Mouse (Mus musculus) bone marrow macrophage, adult 2 months (primary cell): Measurements from ENCODE around the gene Scnm1. TPM values are rescaled to one million over a fixed set of nuclear protein-coding genes. Genes with fewer than 3 reads are reported as not detected.
A peak's percentile ranks its signal among the peaks of the same experiment; 100 is the strongest.

ENCODE experiments used
- H3K27ac ChIP-seq: 2 replicates; pipeline ENCODE4 v1.5.1; 2012; ENCODE audit warnings: low read depth, low read length; ENCODE audit not compliant: insufficient read depth
- H3K4me1 ChIP-seq: 2 replicates; pipeline ENCODE4 v1.6.1; 2012; ENCODE audit warnings: low read length; ENCODE audit not compliant: control insufficient read depth, insufficient read depth
- H3K4me3 ChIP-seq: 2 replicates; pipeline ENCODE4 v1.5.1; 2012; ENCODE audit warnings: mild to moderate bottlenecking, low read length, moderate library complexity; ENCODE audit not compliant: insufficient read depth
- CTCF ChIP-seq: IDR thresholded peaks from 2 replicates; pipeline ENCODE4 v1.5.1; 2012; ENCODE audit warnings: low read depth, mild to moderate bottlenecking, low read length, moderate library complexity
- POLR2A ChIP-seq: IDR thresholded peaks from 2 replicates; pipeline ENCODE4 v1.6.1; 2012; ENCODE audit warnings: mild to moderate bottlenecking, low read depth, low read length, borderline replicate concordance
- polyA plus RNA-seq: library from polyadenylated mRNA; stranded (reverse); fragments of >200 nt; gene quantifications from 2 replicates; pipeline ENCODE4 v1.2.4, GENCODE M21; 2012; ENCODE audit not compliant: missing spikeins, insufficient read depth, insufficient read length

Gene Scnm1
- polyA plus RNA-seq, 1 experiment, result 88.6 TPM

DNA sequence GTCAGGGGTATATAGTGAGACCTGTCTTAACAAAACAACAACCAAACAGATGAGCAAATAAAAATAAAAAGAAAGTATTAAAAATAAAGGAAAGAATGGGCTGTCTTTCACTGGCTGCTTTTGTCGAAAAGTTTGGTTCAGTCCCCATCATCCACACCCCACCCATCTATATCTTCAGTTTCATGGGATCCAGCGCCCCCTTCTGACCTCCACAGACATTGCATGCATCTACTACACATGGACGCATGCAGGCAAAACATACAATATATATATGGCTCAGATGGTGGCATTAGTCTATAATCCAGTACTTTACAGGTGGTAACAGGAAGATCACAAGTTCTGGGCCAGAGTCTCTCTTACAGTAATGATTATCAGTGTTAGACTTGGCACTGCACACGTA, 20.1 kb upstream of the Scnm1 start:
- no peak overlapping the region for H3K4me3 ChIP-seq
- no peaks in the 10 kb centered on the region for H3K4me1 ChIP-seq
- no peak for TF ChIP-seq POLR2A
- peak; percentile 42; the same call in 1 of the 2 replicates for TF ChIP-seq CTCF
- no peak overlapping the region for H3K27ac ChIP-seq

DNA sequence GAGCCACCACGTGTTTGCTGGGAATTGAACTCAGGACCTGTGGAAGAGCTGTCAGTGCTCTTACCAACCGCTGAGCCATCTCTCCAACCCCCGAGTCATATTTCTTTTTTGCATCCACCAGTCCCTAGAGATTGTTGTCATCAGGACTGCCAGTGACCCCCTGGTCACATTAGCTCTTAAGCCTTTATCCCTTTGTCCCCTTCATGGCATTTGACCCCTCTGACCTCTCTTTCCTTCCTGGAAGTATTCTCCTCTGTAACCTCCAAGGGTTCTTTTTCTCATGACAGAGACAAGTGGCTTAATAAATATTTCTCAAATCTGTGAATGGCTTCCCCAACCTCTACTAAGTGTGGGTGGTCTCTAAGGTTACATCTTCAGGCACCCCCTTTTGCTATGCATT, 14.1 kb upstream of the Scnm1 start:
- Histone ChIP-seq H3K27ac (no peak overlapping the region), H3K4me3 (no peak overlapping the region), H3K4me1 (no peaks in the 10 kb centered on the region)
- no peak for TF ChIP-seq CTCF
- TF ChIP-seq POLR2A, result no peak

DNA sequence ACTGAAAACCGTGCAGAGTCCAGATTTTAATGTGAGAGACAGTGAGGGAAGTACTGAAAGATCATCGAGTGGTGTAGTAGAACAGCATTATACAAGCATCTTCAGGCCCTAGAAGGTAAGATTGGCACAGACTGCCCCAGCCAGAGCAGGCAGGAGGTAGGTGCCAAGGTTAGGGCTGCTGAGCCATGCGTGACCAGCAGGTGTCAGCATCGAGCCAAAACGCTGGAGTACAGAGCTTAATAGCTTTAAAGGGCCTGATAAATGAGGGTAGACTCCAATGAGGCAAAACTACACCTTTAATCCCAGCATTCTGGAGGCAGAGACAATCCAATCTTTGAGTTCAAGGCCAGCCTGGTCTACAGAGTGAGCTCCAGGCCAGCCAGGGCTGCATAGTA, 8.8 kb upstream of the Scnm1 start:
- TF ChIP-seq CTCF (peak; percentile 94), POLR2A (no peak)
- H3K27ac ChIP-seq, result 0 out of 2 replicates have a peak overlapping the region, but pooled peaks have one; percentile 10
- peaks cover 15% of the 10 kb centered on the region for H3K4me1 ChIP-seq
- H3K4me3 ChIP-seq, result peak overlapping the region; percentile 64

DNA sequence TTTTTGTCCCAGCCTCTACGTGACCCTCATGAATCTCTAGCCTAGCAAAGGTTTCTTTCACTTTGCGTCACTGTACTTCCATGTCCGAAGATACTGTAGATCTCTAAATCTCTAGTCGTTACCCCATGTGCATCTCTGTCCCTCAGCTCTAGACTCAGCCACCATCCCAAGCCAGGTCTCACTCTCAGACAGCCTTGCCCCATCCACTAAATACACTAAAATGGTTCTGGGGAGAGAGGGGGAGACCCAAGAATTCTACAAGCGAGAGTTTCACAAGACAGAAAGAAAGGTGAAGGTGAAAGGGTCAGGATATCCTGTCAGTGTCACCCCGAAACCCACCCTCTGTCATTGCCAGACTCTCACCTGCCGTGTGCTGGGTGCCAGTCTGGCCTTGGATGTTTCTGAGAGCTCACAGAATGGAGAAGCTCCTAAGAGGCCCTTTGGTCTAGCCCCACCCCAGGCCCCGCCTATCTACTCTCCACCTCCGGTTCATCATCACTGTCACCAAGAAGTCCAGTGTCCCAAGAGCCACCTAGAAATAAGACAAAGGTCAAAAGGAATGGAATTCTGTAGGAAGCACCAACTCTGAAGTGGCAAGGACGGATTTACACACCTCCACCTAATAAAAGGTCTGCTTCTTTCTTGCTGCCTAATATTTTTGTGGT, 8.3 kb upstream of the Scnm1 start, which contains the start of gene Tnfaip8l2:
Tnfaip8l2 (minus strand) TSS at position 409 of the 665 bp plus-strand sequence.
- TF ChIP-seq CTCF (no peak), POLR2A (peak; percentile 77; the same call in 1 of the 2 replicates)
- H3K4me1 ChIP-seq, result peaks cover 15% of the 10 kb centered on the region
- H3K4me3 ChIP-seq, result peak within 1 kb of the TSS; percentile 64
- peak within 1 kb of the TSS; percentile 93 for H3K27ac ChIP-seq

DNA sequence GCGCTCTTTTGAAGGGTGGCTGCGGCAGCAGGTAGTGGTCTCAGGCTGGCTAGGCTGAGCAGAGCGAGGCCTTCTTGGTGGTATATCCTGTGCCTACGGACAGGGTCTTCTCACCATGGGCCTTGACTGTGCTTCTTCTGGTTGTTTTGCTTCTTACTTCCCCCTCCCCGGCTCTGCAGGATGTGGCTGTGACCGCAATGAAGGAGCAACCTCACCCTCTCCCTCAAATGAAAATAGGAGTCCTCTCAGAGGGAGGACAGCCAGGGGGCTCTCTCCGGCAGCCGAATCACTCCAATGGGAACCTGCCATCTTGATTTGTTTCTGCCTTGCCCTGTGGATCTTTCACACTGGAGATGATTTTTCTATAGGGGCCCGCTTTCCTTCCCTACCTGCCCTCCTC, 7.7 kb upstream of the Scnm1 start:
- H3K27ac ChIP-seq, result peak overlapping the region; percentile 93
- no peak for TF ChIP-seq POLR2A
- TF ChIP-seq CTCF, result no peak
- H3K4me3 ChIP-seq, result peak overlapping the region; percentile 64
- H3K4me1 ChIP-seq, result peaks cover 21% of the 10 kb centered on the region

DNA sequence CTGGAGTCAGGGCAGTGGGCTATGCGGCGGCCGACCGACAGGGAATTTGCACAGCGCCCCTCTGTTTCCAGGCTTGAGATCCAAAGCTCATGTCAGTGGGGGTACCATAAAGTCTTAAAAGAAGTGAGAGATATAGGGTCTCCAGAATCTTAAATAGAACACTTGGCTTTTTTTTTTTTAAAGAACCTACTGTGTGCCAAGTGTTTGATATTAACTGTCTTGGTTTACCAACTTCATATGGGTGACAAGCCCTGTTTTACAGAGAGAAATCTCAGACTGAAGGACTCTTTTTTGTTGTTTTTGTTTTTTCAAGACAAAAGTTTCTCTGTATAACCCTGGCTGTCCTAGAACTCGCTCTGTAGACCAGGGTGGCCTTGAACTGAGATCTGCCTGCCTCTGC, 7.0 kb upstream of the Scnm1 start:
- Histone ChIP-seq H3K4me1 (peaks cover 28% of the 10 kb centered on the region), H3K4me3 (peak overlapping the region; percentile 64), H3K27ac (peak overlapping the region; percentile 93)
- TF ChIP-seq POLR2A, result no peak
- TF ChIP-seq CTCF, result no peak

DNA sequence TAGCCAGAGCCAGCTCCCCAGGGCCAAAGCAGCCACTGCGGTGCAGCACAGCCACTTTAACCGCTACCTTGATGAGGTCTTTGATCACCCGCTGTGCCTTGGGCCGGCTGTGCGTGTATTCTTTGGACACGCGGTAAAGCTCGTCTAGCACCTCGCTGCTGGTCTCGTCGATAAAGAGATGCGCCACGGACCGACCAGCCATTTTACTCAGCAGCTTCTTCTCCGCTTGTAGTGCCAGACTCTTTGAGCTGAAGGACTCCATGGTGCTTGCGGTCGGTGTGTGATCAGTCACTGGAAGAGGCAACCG, 6.4 kb upstream of the Scnm1 start:
- peak overlapping the region; percentile 64 for H3K4me3 ChIP-seq
- peak overlapping the region; percentile 93 for H3K27ac ChIP-seq
- H3K4me1 ChIP-seq, result peaks cover 29% of the 10 kb centered on the region
- TF ChIP-seq CTCF (no peak), POLR2A (no peak)

DNA sequence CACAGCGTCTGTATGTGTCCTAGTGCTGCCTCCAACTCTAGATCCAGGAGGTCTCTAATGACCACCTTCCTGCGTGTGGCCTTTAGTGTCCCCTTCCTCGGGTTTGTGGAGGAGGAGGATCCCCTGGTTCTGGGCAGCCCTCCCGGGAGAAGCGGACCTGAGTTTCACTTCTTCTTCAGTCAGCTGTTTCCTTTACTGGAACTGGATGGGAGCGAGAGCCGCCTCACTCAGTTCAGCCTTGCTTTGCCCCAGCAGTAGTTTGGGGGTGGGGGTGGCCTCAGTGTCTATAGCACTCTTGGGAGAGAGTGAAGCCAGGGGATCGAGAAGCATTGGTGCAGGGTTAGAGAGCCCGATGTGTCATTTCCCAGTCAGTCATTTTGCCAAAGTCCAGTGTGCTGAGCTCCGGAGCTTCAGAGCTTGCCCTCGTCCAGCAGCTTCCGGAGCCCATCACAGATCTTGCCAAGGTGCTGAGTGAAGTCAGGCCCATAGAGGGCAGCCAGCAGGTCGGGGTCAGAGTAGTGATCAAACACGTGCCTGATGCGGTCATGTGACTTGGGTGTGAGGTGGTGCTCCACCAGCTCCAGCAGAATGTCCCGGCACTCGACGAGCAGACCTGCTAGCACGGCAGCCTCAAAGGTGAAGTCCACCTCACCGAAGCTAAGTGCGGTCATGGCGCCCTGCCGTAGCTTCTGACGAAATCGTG, 5.9 kb upstream of the Scnm1 start:
- Histone ChIP-seq H3K4me1 (peaks cover 29% of the 10 kb centered on the region), H3K27ac (peak overlapping the region; percentile 93), H3K4me3 (peak overlapping the region; percentile 64)
- TF ChIP-seq POLR2A (no peak), CTCF (no peak)

DNA sequence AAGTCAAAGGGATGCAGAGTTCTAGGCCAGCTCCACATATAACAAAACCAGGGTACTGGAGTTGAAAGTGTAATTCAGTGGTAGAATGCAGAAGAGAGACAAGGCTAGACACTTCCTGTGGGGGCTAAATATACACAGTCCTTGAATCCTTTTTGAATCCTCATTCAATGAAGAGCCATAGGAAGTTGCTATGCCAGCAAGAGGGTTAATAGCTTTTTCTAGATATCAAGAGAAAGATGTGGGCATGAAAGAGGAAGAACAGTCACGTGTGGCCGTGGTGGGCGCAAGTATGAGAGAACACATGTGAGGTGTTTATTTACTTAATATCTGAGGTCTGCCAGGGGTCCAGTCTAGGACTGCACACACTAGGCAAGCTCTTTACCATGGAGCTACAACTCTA, 2.5 kb upstream of the Scnm1 start:
- Histone ChIP-seq H3K4me3 (peak overlapping the region; percentile 30; the same call in 1 of the 2 replicates), H3K4me1 (peaks cover 29% of the 10 kb centered on the region), H3K27ac (peak overlapping the region; percentile 96)
- no peak for TF ChIP-seq POLR2A

DNA sequence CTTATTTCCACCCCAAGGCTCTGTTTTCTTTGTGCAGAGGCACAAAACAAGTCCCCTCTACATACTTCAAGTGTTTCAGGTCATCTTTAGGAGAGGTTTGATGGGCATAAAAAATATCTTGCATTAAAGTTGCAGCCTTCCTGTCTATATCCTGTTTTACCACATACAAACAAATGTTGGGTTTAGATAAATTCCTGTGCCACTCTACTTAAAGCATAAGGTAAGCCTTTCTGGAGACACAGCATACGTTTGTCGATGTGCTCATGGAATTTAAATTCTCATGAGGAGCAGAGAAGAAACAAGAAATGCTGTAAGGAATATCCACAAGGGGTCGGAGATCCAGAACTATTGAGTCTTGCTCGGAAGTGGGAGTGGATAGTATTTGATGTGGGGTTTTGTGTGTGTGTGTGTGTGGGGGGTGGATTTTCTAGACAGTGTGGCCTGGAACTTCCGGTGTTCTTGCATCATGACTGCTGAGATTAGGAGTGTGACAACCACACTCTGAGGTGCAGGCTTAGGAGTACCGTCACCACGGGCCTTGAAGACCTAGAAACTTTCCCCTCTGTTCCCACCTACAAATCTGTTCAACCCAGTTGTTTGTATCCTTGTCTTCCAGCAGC, 1.7 kb upstream of the Scnm1 start:
- H3K4me1 ChIP-seq, result peaks cover 29% of the 10 kb centered on the region
- peak overlapping the region; percentile 96 for H3K27ac ChIP-seq
- peak overlapping the region; percentile 30 for H3K4me3 ChIP-seq
- TF ChIP-seq CTCF (no peak), POLR2A (no peak)
